Mouse (Mus musculus) forelimb bud, embryonic 11.5 days (tissue): ENCODE results near the gene Elob.
A peak's percentile ranks its signal among the peaks of the same experiment; 100 is the strongest.

ENCODE experiments used
- DNase-seq: peaks from one replicate; pipeline ENCODE4 v3.0.0-alpha.2; 2012; ENCODE audit warnings: low read depth, low spot score

Gene Elob

GRCm38 (mm10) chr17:23829064-23829619, at the start of gene Elob:
Elob (minus strand) TSS chr17:23829136.
- peak; percentile 86 for DNase-seq

- DNase-seq, result no peak
These were observed 48.2 kb upstream of the Elob start for GRCm38 (mm10) chr17:23877166-23877565.

- DNase-seq, result no peak
These were observed 47.8 kb upstream of the Elob start for GRCm38 (mm10) chr17:23876741-23877140.

- DNase-seq, result peak; percentile 52
These were observed 45.2 kb upstream of the Elob start for GRCm38 (mm10) chr17:23873884-23874856.

GRCm38 (mm10) chr17:23868513-23868912, 39.6 kb upstream of the Elob start:
- no peak for DNase-seq

GRCm38 (mm10) chr17:23867756-23868155, 38.8 kb upstream of the Elob start, which contains the start of gene Prss21:
Prss21 (plus strand) TSS chr17:23868056.
- DNase-seq, result no peak

GRCm38 (mm10) chr17:23862926-23863325, 34.0 kb upstream of the Elob start:
- no peak for DNase-seq

- no peak for DNase-seq
These were observed 29.0 kb upstream of the Elob start for GRCm38 (mm10) chr17:23857913-23858312.

GRCm38 (mm10) chr17:23857193-23857592, 28.3 kb upstream of the Elob start:
- no peak for DNase-seq

GRCm38 (mm10) chr17:23854229-23854765, 25.4 kb upstream of the Elob start:
- DNase-seq, result no peak

- DNase-seq, result peak; percentile 24
These were observed 24.4 kb upstream of the Elob start for GRCm38 (mm10) chr17:23853292-23853691.

- DNase-seq, result peak; percentile 75
These were observed 22.2 kb upstream of the Elob start for GRCm38 (mm10) chr17:23850853-23851749.

GRCm38 (mm10) chr17:23850028-23850427, 21.1 kb upstream of the Elob start:
- DNase-seq, result no peak

GRCm38 (mm10) chr17:23843812-23844273, 14.9 kb upstream of the Elob start, which contains the start of the genes Prss32 and Prss41:
Prss32 (plus strand) TSS chr17:23843855.
Prss41 (minus strand) TSS chr17:23844172.
- DNase-seq, result peak; percentile 72

- peak; percentile 52 for DNase-seq
These were observed 14.3 kb upstream of the Elob start for GRCm38 (mm10) chr17:23843141-23843811.

GRCm38 (mm10) chr17:23841145-23841544, 12.2 kb upstream of the Elob start:
- peak; percentile 82 for DNase-seq

- DNase-seq, result no peak
These were observed 7.2 kb upstream of the Elob start, which contains the start of gene Prss33 for GRCm38 (mm10) chr17:23836006-23836575. Prss33 (minus strand) TSS chr17:23836056.

GRCm38 (mm10) chr17:23831201-23831600, 2.3 kb upstream of the Elob start:
- no peak for DNase-seq

- DNase-seq, result peak; percentile 44
These were observed 500 bp downstream of the Elob start for GRCm38 (mm10) chr17:23828271-23829001.
